Mouse (Mus musculus) adrenal gland, postnatal 14 days (tissue): ENCODE measurements at regions not wholly inside any gene's neighbourhood (a gene's known extent, or its start where the extent isn't known, plus 50 kb on each side); places are given as distances from the start of the nearest gene placed in this dataset.

Experiments
- DNase-seq: peaks from one replicate; pipeline ENCODE4 v3.0.0; 2021; ENCODE audit warnings: mixed read lengths
- microRNA-seq, 2 experiments: library from miRNA; unstranded; fragments of <30 nt; microRNA quantifications; one replicate each; pipeline ENCODE4 v1.2.0; 2021

DNA sequence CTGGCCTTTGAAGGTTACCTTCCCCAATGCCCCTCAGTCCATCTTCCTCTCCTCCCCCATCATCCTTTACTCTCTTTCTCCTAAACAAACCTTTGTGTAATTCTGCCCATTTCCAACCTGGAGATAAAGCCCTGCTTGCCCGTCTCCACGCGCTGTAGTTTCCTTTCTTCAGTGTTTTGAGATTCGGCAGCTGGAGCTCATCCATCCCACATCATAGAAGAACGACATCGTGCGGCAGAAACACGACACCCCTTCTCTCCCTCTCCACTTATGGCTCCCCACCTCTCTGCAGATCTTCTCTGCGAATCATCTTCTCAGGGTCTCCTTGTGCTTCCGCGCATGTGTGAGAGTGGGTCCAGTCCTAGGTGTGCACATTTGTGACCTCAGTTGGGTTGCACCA is 77.4 kb upstream of the Nfe2l3 start:
- no peak for DNase-seq

DNA sequence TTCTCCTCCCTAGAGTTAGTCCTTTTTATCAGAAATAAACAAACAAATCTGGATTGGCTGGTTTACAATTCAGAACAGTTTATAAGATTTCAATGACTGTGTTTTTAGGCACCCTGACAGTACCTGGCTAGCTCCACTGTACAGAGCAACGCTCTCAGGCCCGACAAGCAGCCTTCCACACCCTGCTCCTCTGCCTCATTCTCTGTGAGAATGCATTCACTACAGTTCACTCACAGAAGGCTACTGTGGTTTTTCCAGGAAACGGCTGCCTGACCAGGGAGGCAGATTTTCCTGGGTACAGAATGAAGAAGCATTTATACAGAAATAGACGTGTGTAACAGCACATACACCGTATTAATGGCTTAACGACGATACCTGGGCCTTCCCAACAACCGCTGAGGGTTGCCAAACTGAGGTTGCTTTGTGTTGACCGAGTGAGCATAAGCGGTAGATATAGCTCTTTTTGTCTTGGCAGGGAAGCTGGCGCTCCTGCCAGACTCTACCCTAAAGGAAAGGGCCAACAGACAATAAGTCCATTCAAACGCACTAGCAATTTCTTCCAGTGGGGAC is 70.8 kb upstream of the Nfe2l3 start:
- no peak for DNase-seq

GRCm38 (mm10) chr6:51362475-51363226 is 69.8 kb upstream of the Nfe2l3 start:
- peak; percentile 89 for DNase-seq

DNA sequence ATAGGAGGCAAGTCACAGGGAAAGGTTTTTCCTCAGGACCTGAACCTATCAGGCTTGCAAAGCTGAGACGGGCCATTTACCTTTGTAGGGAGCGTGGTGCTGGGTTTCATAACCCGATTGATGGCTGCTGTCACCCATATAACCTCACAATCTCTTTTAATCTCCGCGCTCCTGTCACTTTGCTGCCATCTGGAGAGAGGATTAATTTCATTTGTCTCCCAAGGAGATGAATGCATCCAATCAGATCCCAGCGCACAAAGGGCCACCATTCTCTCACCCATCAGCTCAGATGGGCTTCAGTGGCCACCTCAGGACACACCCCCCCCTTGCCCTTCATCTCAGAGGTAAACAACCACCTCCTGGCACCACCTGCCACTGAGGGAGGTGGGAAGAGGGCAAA is 67.7 kb upstream of the Nfe2l3 start:
- no peak for DNase-seq

DNA sequence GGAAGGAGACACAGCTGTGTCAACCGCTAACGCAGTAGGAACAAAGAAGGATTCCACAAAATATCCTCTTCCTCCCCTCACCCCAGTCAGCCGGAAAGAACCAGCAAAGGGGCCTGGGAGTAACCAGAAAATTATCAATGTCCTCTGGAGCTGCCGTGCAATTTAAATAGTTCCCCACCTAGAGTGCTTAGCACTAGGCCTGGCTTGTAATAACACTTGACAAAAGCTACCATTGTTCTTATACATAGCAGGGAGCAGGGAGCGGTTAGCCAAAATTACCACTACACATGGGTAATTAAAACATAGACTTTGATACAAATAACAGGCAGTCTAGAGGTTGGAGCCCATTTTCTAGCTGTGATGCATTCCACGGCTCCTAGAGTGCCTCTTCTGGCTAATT is 62.7 kb upstream of the Nfe2l3 start:
- DNase-seq, result no peak

- DNase-seq, result no peak
Observed at GRCm38 (mm10) chr6:51372357-51372756, 60.1 kb upstream of the Nfe2l3 start.

DNA sequence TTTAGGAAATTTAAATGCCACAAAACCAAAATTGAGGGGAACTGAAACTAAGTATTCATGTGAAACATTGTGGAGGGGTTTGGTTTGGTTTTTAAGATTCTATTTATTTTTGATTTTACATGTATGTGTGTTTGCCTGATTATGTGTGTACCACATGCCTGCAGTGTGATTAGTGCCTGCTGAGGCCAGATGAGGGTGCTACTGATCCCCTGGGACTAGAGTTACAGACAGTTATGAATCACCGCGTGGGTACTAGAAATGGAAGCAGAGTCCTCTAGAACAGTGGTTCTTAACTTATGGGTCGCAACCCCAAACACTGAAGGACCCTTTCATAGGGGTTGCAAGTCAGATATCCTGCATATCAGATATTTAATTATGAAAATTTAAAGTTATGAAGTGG is 54.0 kb upstream of the Nfe2l3 start:
- DNase-seq, result no peak

GRCm38 (mm10) chr6:51379074-51379473 is 53.4 kb upstream of the Nfe2l3 start:
- no peak for DNase-seq

- peak; percentile 59 for DNase-seq
Observed at GRCm38 (mm10) chr6:51379560-51380274, 52.8 kb upstream of the Nfe2l3 start.

- no peak for DNase-seq
Observed at GRCm38 (mm10) chr6:51380275-51380575, 52.2 kb upstream of the Nfe2l3 start.

DNA sequence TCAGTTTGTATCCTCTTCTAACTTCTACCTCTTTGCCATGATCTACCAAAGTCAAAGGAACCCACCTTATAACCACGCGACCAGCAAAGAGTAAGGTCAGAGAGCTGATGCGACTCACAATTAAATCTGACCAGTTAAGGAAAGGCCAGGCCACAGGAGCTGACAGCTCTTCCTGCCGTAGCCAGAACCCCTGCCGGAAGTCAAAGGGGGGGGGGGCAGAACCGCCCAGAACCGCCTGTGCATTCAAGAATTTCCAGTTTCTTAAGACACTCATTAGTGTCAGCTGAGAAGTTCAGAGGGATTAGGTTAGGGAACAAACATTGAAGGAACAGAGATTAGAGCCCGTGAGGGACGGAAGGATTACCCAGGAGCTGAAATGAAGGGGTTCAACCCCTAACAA is 51.0 kb upstream of the Nfe2l3 start:
- DNase-seq, result no peak

Small RNA genes in the stretch of these regions (microRNA-seq; reads per million reads assigned to microRNA genes)
- 1,716 to 3,026 reads per million in 2 experiments for gene Mir148a
